Mouse (Mus musculus): ENCODE data around the gene Prdm13.

The Prdm13 gene

DNA sequence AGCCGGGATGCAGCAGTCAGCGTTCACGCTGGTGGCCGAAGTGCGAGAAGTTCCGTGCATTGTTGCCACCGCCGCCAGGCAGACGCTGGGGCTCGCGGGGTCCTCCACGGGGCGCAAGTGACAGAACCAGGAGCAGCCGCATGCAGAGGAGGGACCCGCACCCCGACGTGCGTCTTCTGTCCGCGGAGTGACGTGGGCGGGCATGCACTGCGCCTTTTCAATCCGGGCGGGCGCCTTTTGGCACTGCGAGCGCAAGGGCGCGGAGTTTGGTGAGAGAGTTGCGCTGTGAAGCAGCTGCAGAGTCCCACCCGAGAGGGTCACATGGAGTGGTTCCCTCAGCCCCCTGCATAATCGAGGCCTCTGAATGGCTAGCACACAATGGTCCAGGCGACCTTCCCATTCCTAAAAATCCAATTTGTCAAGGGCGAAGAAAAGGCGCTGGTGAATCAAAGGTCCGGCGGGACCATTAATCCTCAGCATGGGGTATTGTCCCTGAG, at the start of gene Prdm13:
TSS of gene Prdm13 (minus strand) at position 369 of the 497 bp plus-strand sequence.
- DNase-seq = no peak

GRCm38 (mm10) chr4:21727615-21728165, 41.9 kb upstream of the Prdm13 start, which contains the start of gene Ccnc:
Ccnc (plus strand) TSS chr4:21727701.
- DNase-seq = peak; percentile 90

- DNase-seq = no peak
Measured at GRCm38 (mm10) chr4:21726912-21727614, 41.3 kb upstream of the Prdm13 start.

GRCm38 (mm10) chr4:21722752-21723334, 37.1 kb upstream of the Prdm13 start:
- DNase-seq = no peak

DNA sequence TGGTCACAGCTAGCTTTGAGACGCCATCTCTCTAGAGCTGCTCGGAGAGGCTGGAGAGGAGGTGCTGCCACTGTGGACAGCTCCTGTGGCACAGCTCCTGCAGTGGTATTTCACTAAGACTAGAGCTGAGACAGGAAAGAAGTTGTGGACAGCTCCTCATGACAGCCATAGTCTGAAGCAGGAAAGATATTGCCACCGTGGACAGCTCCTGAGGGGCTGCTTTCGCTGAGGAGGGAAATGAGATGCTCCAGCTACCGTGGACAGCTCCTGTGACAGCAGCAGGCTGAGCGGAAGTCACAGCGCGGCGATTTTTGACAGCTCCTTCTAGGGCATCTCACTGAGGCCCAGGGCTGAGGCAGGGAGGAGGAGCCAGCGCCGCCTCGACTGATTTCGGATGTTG, 26.4 kb upstream of the Prdm13 start:
- peak; percentile 42 for DNase-seq

GRCm38 (mm10) chr4:21705046-21705445, 19.3 kb upstream of the Prdm13 start:
- no peak for DNase-seq

GRCm38 (mm10) chr4:21695638-21696254, 10.0 kb upstream of the Prdm13 start:
- DNase-seq = peak; percentile 58

DNA sequence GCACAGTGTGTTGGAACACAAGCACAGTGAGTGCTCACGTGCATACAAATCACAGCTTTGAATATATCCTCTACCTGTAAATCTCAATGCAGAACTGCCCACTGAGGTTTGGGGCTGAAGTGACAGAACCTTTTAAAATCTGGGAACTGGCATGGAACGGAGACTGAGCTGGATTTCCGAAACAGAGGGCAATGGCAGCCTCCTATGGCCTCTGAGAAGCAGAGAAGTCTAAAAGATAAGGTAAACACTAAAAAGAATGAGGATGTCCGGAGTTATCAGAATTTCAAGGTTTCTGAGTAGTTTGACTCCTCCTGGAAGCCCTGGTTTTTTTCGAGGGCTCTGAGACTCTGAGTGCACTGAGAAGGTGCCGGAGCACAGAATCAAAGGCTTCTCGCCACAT, 4.5 kb upstream of the Prdm13 start:
- DNase-seq = no peak

GRCm38 (mm10) chr4:21689492-21689941, 3.8 kb upstream of the Prdm13 start:
- DNase-seq = no peak

- DNase-seq = no peak
Measured at GRCm38 (mm10) chr4:21688703-21689200, 3.0 kb upstream of the Prdm13 start.

- DNase-seq = no peak
Measured at GRCm38 (mm10) chr4:21687783-21688702, 2.3 kb upstream of the Prdm13 start.

- DNase-seq = no peak
Measured at GRCm38 (mm10) chr4:21686934-21687333, 1.2 kb upstream of the Prdm13 start.

DNA sequence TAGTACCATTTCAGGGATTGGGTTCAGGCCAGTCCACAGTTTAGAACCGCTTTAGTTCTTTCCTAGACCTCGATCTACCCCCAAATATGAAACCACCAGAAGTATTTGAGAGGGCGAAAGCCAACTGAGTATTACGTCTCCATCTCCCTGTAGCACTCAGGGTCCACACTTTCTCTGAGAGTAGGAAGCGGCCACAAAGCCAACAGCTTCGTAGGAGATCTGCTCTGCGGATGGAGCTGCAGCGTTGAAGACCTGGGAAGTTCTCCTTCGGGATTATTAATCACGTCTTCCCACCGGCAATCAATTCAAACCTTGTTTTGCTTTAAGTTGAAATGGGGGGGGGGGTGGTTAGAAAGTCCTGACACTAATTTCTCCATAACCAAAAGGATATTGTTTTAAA, 653 bp upstream of the Prdm13 start:
- DNase-seq = no peak

GRCm38 (mm10) chr4:21684341-21684970, 1.3 kb downstream of the Prdm13 start:
- DNase-seq = no peak

- no peak for DNase-seq
Measured at GRCm38 (mm10) chr4:21682421-21683150, 3.2 kb downstream of the Prdm13 start.

GRCm38 (mm10) chr4:21680971-21681370, 4.8 kb downstream of the Prdm13 start:
- no peak for DNase-seq

GRCm38 (mm10) chr4:21679624-21680480, 5.9 kb downstream of the Prdm13 start:
- no peak for DNase-seq

DNA sequence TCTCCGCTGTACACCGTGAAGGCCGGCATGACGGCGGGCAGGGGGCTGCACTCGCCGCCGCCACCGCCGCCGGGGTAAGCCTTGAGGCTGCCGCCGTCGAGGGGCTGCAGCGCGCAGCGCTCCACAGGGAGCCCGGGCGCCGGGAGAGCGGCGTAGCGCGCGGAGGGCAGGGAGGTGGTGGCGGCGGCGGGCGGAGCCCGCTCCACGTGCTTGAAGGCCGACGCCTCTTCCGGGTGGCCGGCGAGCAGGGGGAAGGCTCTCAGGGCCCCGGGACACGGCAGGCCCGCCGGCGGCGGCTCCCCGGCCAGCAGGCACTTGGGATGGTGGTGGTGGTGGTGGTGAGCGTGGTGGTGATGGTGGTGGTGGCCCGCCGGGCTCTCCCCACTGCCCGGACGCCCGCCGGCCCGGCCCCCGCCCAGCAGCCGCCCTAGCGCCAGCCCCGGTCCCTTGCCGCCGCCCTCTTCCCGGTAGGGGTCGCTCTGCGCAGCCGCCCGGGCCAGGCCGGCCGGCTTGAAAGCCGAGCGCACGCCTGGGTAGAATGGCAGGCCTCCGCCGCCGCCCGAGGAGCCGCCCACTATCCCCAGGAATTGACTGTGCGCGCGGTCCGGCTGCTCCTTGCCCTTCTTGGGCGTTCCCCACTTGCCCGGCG, 6.7 kb downstream of the Prdm13 start:
- no peak for DNase-seq
